Mouse (Mus musculus): ENCODE measurements around the gene Atcay. TPM values are rescaled to one million over a fixed set of nuclear protein-coding genes. Genes with fewer than 3 reads are reported as not detected.
A peak's percentile ranks its signal among the peaks of the same experiment; 100 is the strongest.
"Not testable (repeated sequence)": the region's sequence is repeated elsewhere in the genome, so short reads cannot be mapped to it uniquely, and the experiment has no call there.

The Atcay gene
- polyA plus RNA-seq, 1 experiment from 2014 or later: 0.28 TPM

DNA sequence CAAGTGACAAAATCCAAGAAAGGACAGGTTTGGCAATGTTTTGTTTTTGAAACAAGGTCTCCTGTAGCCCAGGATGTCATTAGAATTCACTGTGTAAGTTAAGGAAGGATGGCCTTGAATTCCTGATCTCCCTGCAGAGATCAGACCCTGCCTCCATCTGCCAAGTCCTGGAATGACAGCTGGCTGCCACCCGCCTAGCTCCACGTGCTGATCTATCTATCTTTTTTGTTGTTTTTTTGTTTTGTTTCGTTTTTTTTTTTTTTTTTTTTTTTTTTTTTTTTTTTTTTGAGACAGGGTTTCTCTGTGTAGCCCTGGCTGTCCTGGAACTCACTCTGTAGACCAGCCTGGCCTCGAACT lies 55.3 kb downstream of the Atcay start:
- H3K36me3 ChIP-seq: peaks cover 26% of the 10 kb centered on the region
- peak overlapping the region; percentile 49 for H3K4me2 ChIP-seq
- H3K9ac ChIP-seq; H3K27me3 ChIP-seq; H3K9me3 ChIP-seq; ATAC-seq (ENCODE audit: insufficient number of reproducible peaks, low FRiP score, low TSS enrichment, low read depth): not testable (repeated sequence)
- WGBS: 14% methylated on average over 4 of the region's 4 CpGs
- H3K4me1 ChIP-seq: peaks cover 59% of the 10 kb centered on the region
- peak overlapping the region; percentile 91 for H3K27ac ChIP-seq
- H3K4me3 ChIP-seq: peak overlapping the region; percentile 34

DNA sequence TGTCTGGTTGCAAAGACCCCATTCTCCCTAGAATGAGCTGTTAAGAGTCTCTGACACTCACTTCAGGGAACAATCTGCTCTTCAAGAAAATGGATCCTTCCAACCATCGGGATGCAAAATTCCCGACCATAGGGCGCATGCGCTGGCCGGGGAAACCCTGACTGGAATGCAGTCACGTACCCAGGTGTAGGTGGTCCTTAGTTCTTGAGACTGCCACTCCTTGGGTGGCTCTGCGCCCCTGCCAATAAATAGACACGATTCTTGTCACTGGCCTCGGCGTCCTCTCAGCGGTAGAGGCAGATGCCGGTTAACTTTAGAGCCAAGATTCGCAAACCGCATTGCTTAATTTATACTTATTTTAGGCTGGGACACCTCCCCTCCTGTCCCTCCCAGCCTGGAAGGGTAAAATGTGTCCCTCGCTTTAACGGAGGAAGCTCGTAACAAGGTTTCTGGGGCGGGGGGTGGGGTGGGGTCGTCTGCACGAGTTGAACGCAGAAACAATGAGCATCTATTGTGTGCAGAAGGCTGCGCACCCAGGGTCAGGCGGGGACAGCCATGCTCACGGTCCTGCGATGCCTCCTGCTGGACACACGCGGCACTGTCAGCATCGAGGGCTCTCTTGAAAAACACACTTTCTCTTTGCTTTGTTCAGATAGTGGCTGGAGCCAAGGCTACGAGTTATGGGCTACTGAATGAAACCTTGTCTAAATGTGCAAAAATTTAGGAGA lies 55.9 kb downstream of the Atcay start:
- no peaks in the 10 kb centered on the region for H3K27me3 ChIP-seq
- peaks cover 21% of the 10 kb centered on the region for H3K36me3 ChIP-seq
- H3K4me1 ChIP-seq: peaks cover 55% of the 10 kb centered on the region
- peak; percentile 37; the same call in 1 of the 2 replicates for ATAC-seq (ENCODE audit: insufficient number of reproducible peaks, low FRiP score, low TSS enrichment, low read depth)
- peak overlapping the region; percentile 49 for H3K4me2 ChIP-seq
- peak overlapping the region; percentile 91 for H3K27ac ChIP-seq
- WGBS: 3% methylated on average over 29 of the region's 29 CpGs
- no peak overlapping the region; the same call in 1 of the 2 replicates for H3K9ac ChIP-seq
- no peaks in the 10 kb centered on the region for H3K9me3 ChIP-seq
- H3K4me3 ChIP-seq: peak overlapping the region; percentile 34

DNA sequence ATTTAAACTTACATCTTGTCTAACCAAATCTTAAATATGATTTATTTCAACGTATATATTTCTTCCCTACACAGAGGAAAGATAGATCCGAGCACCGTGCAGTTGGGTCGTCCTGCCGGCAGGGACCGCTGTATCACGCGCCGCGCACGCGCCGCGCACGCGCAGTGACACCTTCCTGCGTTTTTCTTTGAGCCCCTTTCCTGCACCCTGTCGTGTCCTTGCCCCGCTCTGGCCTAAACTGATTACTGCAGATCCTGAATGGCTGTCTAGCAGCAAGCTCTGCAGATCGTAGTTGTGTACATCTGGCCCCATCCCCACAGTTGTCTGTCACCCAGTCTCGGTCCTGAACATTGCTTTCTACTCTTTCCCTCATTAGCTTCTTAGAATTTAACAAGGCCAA lies 57.5 kb downstream of the Atcay start:
- H3K27me3 ChIP-seq: no peaks in the 10 kb centered on the region
- H3K9ac ChIP-seq: no peak overlapping the region
- H3K4me2 ChIP-seq: peak overlapping the region; percentile 32
- H3K9me3 ChIP-seq: no peaks in the 10 kb centered on the region
- peaks cover 4% of the 10 kb centered on the region for H3K36me3 ChIP-seq
- WGBS: 4% methylated on average over 21 of the region's 21 CpGs
- H3K4me1 ChIP-seq: peaks cover 46% of the 10 kb centered on the region
- H3K27ac ChIP-seq: peak overlapping the region; percentile 91
- 0 out of 2 replicates have a peak, but pooled peaks have one; percentile 7 for ATAC-seq (ENCODE audit: insufficient number of reproducible peaks, low FRiP score, low TSS enrichment, low read depth)
- peak overlapping the region; percentile 11 for H3K4me3 ChIP-seq

DNA sequence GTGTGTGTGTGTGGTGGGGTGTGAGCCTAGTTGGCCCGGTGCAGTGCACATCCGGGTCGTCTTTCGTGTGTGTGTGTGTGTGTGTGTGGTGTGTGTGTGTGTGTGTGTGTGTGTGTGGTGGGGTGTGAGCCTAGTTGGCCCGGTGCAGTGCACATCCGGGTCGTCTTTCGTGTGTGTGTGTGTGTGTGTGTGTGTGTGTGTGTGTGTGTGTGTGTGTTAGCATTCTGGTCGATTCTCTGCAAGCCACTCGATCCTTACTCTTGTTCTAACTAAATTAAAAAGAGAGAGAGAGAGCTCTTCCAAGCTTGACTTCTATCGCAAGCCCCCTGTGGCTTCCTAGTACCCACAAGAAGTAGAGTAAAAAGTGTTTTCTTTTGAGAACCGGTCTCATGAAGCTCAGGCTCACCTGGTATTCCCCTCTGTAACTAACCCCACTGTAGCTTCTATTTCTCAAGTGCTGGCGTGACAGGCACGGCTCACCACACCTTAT lies 61.2 kb downstream of the Atcay start:
- not testable (repeated sequence) for H3K27me3 ChIP-seq; ATAC-seq (ENCODE audit: insufficient number of reproducible peaks, low FRiP score, low TSS enrichment, low read depth); H3K4me3 ChIP-seq; H3K9me3 ChIP-seq; H3K36me3 ChIP-seq; H3K9ac ChIP-seq
- WGBS: 34% methylated on average over 6 of the region's 14 CpGs
- Histone ChIP-seq H3K4me1 (peaks cover 43% of the 10 kb centered on the region), H3K27ac (peak overlapping the region; percentile 47; the same call in 1 of the 2 replicates), H3K4me2 (peak overlapping the region; percentile 17; the same call in 1 of the 2 replicates)

DNA sequence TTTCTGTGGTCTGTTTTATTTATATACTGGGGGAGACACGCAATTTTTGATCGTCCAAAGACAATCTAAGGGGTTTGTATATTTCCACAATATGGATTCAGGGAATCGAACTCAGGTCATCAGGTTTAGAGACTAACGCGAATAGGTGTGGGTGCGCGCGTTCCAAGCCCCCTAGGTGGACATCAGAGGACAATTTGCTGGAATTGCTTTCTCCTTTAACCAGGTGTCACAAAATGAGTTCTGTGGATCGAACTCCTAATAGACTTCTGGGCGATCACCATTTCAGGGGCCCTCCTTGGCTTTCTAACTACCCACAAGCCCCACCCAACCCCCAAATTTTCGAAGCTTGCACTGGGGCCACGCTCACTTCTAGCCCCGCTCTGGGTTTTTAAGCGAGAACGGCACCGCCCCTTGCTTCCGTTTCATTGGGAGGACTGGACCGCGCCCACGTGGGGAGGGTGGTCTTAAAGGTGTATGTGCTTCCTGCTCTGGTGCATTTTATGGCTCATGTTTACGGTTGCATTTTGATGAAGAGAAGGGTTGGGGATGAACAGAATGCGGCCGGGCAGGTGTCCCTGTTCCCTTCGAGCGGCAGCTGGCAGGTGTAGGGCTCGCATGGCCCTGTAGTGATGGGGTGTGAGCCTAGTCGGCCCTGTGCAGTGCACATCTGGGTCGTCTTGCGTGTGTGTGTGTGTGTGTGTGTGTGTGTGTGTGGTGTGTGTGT lies 62.0 kb downstream of the Atcay start:
- Histone ChIP-seq H3K4me1 (peaks cover 38% of the 10 kb centered on the region), H3K4me3 (peak overlapping the region; percentile 87), H3K9ac (peak overlapping the region; percentile 11; the same call in 1 of the 2 replicates), H3K36me3 (peaks cover 16% of the 10 kb centered on the region), H3K4me2 (peak overlapping the region; percentile 64), H3K27me3 (no peaks in the 10 kb centered on the region), H3K9me3 (no peaks in the 10 kb centered on the region), H3K27ac (peak overlapping the region; percentile 72)
- WGBS: 1% methylated on average over 29 of the region's 29 CpGs
- ATAC-seq (ENCODE audit: insufficient number of reproducible peaks, low FRiP score, low TSS enrichment, low read depth): 0 out of 2 replicates have a peak, but pooled peaks have one; percentile 41

DNA sequence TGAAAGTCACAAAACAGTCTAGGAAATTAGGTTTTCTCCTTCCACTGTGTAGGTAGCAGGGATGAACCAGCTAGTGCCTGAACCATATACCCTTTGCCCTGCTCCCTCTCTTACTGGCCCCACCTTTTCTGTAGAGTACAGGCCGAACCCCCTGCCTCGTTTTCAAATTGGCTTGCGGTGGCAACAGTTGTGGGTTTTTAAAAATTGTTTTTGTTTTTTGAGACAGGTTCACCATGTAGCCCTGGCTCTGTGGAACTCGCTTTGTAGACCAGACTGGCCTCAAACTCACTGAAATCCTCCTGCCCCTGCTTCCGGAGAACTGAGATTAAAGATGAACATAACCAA lies 62.6 kb downstream of the Atcay start:
- no peaks in the 10 kb centered on the region for H3K9me3 ChIP-seq
- peaks cover 21% of the 10 kb centered on the region for H3K36me3 ChIP-seq
- peak; percentile 62; the same call in 1 of the 2 replicates for ATAC-seq (ENCODE audit: insufficient number of reproducible peaks, low FRiP score, low TSS enrichment, low read depth)
- WGBS: 6% methylated on average over 5 of the region's 5 CpGs
- peak overlapping the region; percentile 64 for H3K4me2 ChIP-seq
- H3K4me3 ChIP-seq: peak overlapping the region; percentile 87
- H3K4me1 ChIP-seq: peaks cover 34% of the 10 kb centered on the region
- H3K27ac ChIP-seq: peak overlapping the region; percentile 72
- 0 out of 2 replicates have a peak overlapping the region, but pooled peaks have one; percentile 5 for H3K9ac ChIP-seq
- no peaks in the 10 kb centered on the region for H3K27me3 ChIP-seq

DNA sequence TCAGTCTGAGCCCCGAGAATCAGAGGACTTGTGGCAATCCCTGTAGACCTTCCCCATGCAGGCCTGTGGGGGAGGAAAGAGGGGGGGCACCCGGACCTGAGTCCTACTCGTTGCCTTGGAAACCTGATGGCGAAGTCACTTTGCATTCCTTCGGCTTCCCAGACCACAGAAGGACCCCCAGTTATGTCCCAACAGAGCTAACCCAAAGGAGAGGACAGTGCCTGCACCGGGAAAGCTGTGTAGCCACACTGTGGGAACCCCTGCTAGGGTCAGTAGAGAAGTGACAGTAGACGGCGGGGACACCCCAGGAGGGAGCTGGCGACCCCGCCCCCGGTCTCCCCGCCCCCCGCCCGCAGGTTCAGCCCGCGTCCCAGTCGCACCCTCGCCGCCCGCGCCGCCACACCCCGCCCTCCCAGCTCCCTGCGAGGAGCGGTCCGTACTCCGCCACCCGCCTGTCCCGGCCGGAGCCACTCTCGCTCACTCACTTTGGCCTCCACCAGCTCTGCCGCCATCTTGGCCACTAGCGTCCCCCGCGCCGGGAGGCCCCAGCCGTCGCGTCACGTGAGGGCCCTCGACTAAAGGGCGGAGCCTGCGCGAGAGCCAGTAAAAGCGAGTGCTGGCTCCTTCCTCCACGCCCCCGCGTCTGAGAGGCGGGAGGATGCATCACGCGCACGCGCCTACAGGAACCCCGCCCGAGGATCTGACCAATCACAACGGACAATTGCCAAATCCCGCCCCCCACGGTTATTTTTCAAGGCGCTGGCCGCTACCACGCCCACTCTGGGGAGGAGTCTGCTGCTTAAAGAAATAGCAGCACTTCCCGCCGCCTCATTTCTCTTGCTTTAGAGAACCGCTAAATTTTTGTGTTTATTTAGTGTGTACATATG lies 63.2 kb downstream of the Atcay start, which contains the start of gene Pias4:
TSS of gene Pias4 (minus strand) at position 724 of the 887 bp plus-strand sequence.
- Histone ChIP-seq H3K4me3 (peak within 1 kb of the TSS; percentile 87), H3K4me1 (peaks cover 34% of the 10 kb centered on the region), H3K9me3 (no peaks in the 10 kb centered on the region), H3K4me2 (peak within 1 kb of the TSS; percentile 64), H3K9ac (peak within 1 kb of the TSS; percentile 78), H3K27me3 (no peaks in the 10 kb centered on the region), H3K27ac (peak within 1 kb of the TSS; percentile 72), H3K36me3 (peaks cover 25% of the 10 kb centered on the region)
- peak; percentile 87 for ATAC-seq (ENCODE audit: insufficient number of reproducible peaks, low FRiP score, low TSS enrichment, low read depth)
- WGBS: under 1% methylated on average over 59 of the region's 64 CpGs

DNA sequence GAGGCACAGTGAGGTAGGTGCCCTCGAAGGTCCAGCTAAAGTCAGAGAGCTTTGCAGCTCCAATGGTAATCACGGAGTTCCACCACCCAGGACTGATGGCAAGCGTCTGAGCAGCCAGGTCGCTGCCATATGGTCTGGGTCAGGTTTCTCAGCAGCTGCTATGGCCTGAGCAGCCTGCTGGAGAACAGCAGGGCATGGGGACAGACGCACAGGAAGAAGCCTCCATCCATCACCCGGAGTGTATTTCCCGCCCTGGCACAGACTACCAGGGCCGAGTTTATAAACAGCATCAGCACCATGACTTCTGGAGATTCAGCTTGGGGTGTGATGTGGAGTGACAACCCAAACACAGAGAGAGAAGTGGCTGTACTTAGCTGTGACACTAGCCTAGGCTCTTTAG lies 65.5 kb downstream of the Atcay start:
- peaks cover 49% of the 10 kb centered on the region for H3K36me3 ChIP-seq
- no peak overlapping the region for H3K9ac ChIP-seq
- ATAC-seq (ENCODE audit: insufficient number of reproducible peaks, low FRiP score, low TSS enrichment, low read depth): no peak
- H3K27me3 ChIP-seq: no peaks in the 10 kb centered on the region
- H3K4me3 ChIP-seq: no peak overlapping the region
- 62% methylated on average over 8 of the region's 8 CpGs for WGBS
- H3K4me2 ChIP-seq: no peak overlapping the region
- H3K9me3 ChIP-seq: no peaks in the 10 kb centered on the region
- peaks cover 46% of the 10 kb centered on the region for H3K4me1 ChIP-seq
- H3K27ac ChIP-seq: no peak overlapping the region

DNA sequence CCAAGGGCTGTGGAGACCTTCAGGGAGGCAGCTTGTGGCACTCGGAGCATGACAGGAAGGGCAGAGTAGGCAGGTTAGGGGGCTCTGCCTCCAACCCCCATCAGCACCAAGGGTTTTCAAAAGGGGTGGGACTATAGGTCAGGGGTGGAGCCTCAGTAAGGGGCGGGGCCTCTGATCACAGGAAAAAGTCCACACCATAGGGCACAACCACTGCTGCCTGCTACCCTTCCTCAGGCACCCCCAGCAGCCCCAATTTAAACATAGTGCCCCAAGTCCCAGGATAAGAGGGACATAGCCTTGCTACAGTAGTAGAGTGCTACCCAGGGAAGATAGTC lies 68.3 kb downstream of the Atcay start:
- Histone ChIP-seq H3K27ac (no peak overlapping the region), H3K4me3 (no peak overlapping the region), H3K4me2 (no peak overlapping the region), H3K9me3 (no peaks in the 10 kb centered on the region), H3K4me1 (peaks cover 37% of the 10 kb centered on the region), H3K27me3 (no peaks in the 10 kb centered on the region), H3K36me3 (peaks cover 74% of the 10 kb centered on the region), H3K9ac (no peak overlapping the region)
- 63% methylated on average over 2 of the region's 2 CpGs for WGBS
- ATAC-seq (ENCODE audit: insufficient number of reproducible peaks, low FRiP score, low TSS enrichment, low read depth): no peak

DNA sequence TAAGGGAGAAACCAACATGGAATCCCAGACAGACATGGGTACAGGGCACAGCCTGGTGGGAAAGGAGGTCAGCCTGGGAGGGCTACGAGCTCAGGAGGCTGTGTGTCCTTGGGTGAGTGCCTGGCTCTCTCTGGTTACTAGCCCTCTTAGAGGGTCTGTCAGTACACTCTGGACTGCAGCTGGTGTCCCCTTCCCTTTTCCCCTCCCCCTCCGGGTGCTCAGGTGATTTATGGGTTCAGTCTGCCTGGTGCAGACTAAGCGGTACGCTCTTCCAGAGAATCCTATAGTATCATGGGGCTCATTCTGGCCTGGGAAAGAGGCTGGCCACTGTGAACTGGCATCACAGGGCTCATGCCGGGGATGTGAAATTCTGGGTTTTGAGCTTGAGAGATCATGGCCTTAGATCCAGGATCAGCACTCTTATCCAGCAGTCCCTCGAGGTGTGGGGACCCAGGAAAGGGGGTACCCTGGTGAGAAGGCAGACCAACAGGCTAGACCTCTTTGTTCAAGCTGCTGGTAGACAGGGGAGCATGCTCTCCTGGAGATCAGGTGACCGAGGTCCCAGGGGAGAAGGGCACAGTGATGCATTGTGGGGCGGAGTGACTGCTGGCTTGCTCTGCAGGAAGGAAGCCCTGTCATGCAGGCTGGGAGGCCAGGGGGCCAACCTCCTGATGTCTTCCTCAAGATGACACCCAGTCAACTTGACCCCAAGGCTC lies 68.9 kb downstream of the Atcay start:
- 71% methylated on average over 8 of the region's 8 CpGs for WGBS
- Histone ChIP-seq H3K27me3 (no peaks in the 10 kb centered on the region), H3K4me2 (no peak overlapping the region), H3K36me3 (peaks cover 80% of the 10 kb centered on the region), H3K9ac (no peak overlapping the region), H3K4me3 (no peak overlapping the region), H3K9me3 (no peaks in the 10 kb centered on the region), H3K27ac (no peak overlapping the region), H3K4me1 (peaks cover 33% of the 10 kb centered on the region)
- ATAC-seq (ENCODE audit: insufficient number of reproducible peaks, low FRiP score, low TSS enrichment, low read depth): no peak

DNA sequence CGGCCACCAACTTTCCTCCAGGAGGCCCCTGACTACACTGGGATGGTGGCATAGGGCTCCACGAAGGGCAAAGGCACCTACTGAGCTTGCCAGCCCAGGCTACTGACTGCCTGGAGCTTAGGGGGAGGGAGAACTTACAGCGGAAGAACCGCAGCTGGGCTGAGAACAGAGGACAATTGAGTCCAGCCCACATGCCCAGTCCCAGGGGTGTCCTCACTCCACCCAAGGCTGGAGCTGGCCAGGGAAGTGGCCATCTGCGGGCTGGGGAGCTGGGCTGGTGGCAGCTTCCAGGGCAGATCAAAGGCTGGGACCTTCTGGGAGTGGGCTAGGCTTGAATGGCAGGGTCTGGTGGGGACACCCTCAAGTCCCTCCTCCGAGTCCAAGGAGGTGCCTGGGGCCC lies 75.9 kb downstream of the Atcay start:
- H3K9ac ChIP-seq: no peak overlapping the region
- H3K27me3 ChIP-seq: no peaks in the 10 kb centered on the region
- H3K9me3 ChIP-seq: no peaks in the 10 kb centered on the region
- H3K4me3 ChIP-seq: no peak overlapping the region
- no peak for ATAC-seq (ENCODE audit: insufficient number of reproducible peaks, low FRiP score, low TSS enrichment, low read depth)
- H3K4me1 ChIP-seq: peaks cover 12% of the 10 kb centered on the region
- 61% methylated on average over 6 of the region's 6 CpGs for WGBS
- peaks cover 82% of the 10 kb centered on the region for H3K36me3 ChIP-seq
- peak overlapping the region; percentile 55 for H3K27ac ChIP-seq
- H3K4me2 ChIP-seq: no peak overlapping the region
